Mouse (Mus musculus): ENCODE measurements at regions not wholly inside any gene's neighbourhood (a gene's known extent, or its start where the extent isn't known, plus 50 kb on each side); places are given as distances from the start of the nearest gene placed in this dataset.

DNA sequence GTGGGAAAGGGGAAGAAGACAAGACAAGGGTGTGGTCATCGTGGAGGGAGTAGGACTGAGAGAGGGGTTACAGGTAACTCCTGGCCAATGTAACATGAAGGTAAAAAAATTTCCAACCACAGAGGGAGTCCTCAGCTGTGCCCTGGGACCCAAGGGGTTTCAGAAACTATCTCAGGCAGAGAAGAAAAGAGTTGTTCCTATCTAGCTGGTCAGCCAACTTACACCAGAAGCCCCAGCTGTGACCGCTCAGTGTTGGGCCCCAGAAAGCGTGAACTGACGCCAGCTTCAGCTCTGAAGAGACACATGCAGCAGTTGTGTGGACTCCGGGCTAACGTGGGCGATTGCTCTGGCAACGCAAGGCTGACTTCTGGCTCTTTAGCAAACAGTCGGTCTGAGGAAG lies 52.2 kb downstream of the Rhob start:
- no peaks in the 10 kb centered on the region for H3K27me3 ChIP-seq (replicated peaks; ENCODE audit: control insufficient read depth, insufficient read depth, low read length)
- H3K27ac ChIP-seq (ENCODE audit: low read length): no peak overlapping the region
- no peaks in the 10 kb centered on the region for H3K9me3 ChIP-seq (ENCODE audit: control insufficient read depth, low read length)
- H3K4me3 ChIP-seq (ENCODE audit: low read length): no peak overlapping the region
- no peak overlapping the region for H3K4me2 ChIP-seq (ENCODE audit: low read depth, low read length)
- H3K4me1 ChIP-seq (ENCODE audit: control insufficient read depth, insufficient read depth, low read length): peaks cover 8% of the 10 kb centered on the region
- H3K36me3 ChIP-seq (ENCODE audit: control insufficient read depth, insufficient read depth, low read length): no peaks in the 10 kb centered on the region
- no peak for ATAC-seq
- WGBS: 83% methylated on average over 9 of the region's 9 CpGs
- H3K9ac ChIP-seq (ENCODE audit: low read depth, low read length): no peak overlapping the region

DNA sequence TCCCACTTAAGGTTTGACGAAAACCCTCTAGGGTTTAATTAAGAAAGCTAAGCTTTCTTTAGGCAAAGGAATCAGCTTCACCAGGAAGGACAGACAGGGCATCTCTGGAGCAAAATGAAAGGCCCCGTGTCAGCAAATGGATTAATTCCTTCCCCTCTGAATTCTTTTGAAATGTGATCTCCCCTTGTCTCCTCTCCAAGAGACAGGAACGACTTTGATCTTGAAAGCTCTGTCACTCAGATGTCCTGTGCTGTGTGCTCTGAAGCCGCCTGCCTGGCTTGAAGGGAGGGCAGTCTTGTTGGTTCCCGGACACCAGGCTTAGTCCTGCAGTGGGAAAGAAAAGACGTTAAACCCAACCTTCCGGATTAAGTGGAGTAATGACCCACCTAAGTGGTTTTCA lies 52.8 kb downstream of the Rhob start:
- Histone ChIP-seq H3K9me3 (ENCODE audit: control insufficient read depth, low read length) (no peaks in the 10 kb centered on the region), H3K4me3 (ENCODE audit: low read length) (no peak overlapping the region), H3K4me1 (ENCODE audit: control insufficient read depth, insufficient read depth, low read length) (peaks cover 7% of the 10 kb centered on the region), H3K27ac (ENCODE audit: low read length) (no peak overlapping the region), H3K4me2 (ENCODE audit: low read depth, low read length) (no peak overlapping the region), H3K36me3 (ENCODE audit: control insufficient read depth, insufficient read depth, low read length) (no peaks in the 10 kb centered on the region), H3K27me3 (replicated peaks; ENCODE audit: control insufficient read depth, insufficient read depth, low read length) (no peaks in the 10 kb centered on the region), H3K9ac (ENCODE audit: low read depth, low read length) (no peak overlapping the region)
- WGBS: 33% methylated on average over 7 of the region's 7 CpGs
- ATAC-seq: no peak

DNA sequence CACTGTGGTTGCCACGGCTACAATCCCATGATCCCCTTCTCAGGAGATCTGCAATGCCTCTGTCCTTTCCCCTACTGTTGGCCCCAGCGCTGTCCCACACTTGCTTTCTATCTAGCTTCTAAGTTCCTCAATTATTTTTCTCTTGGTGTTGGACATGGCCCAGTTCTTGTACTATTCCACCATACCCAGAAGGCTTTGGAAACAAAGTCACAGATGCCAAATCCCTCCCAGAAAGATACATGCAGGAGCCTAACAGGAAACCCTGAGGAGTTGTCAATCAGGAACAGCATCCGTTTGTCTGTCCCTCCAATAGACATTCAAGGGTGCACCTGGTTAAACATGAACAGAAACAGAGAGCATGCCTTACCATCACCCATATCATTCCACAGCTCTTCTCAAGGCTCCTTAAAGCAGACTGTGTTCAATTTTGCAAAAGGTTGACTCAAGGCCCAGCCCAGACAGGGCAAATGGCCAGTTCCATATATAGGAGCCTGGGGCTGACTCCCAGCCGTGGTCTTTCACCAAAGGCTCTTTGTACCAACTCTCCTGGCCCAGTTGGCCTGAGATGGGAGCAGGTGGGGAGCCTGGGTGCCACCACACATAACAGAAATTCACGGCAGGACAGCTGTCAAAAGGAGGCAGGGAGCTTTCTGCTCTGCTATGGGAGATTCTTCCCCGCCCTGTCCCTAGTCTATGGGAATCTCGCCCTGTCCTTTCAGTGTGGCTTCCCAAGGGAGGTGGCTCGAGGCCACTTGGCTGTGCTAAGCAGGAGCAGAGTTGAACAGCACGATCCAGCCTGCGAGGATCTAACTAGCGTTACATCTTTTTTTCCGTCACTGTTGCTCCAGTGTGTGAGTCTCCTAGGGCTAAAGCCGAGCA lies 54.6 kb downstream of the Rhob start:
- no peaks in the 10 kb centered on the region for H3K36me3 ChIP-seq (ENCODE audit: control insufficient read depth, insufficient read depth, low read length)
- H3K27ac ChIP-seq (ENCODE audit: low read length): no peak overlapping the region
- no peak overlapping the region for H3K4me3 ChIP-seq (ENCODE audit: low read length)
- no peak overlapping the region for H3K9ac ChIP-seq (ENCODE audit: low read depth, low read length)
- no peaks in the 10 kb centered on the region for H3K9me3 ChIP-seq (ENCODE audit: control insufficient read depth, low read length)
- WGBS: 82% methylated on average over 13 of the region's 13 CpGs
- H3K4me2 ChIP-seq (ENCODE audit: low read depth, low read length): no peak overlapping the region
- H3K4me1 ChIP-seq (ENCODE audit: control insufficient read depth, insufficient read depth, low read length): peaks cover 3% of the 10 kb centered on the region; the same call in 1 of the 2 replicates
- no peaks in the 10 kb centered on the region for H3K27me3 ChIP-seq (replicated peaks; ENCODE audit: control insufficient read depth, insufficient read depth, low read length)
- no peak for ATAC-seq

DNA sequence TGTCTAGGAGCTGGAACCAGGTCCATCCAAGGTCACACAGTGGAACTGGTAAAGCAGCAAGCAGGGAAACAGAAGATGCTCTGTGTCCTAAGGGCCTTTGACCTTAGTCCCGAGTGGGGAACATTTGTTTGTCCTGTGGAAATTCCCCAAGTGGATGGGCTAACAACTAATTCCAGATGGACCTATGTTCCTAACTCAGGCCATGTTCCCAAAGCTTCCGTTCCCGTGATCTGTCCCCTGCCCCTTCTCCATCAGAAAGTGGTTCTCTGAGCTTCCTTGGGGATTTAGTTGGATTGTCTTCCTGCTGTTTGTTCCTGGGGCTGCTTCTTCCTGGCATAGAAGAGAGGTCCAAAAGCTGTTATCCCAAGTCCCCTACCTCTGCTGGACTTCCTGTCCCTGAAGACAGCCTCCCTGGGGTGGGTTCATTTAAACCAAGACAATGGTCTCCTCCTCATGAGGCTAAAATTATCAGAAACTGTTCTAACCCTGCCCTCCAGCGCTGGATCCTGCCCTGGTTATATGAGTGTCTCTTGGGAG lies 55.8 kb downstream of the Rhob start:
- H3K27me3 ChIP-seq (replicated peaks; ENCODE audit: control insufficient read depth, insufficient read depth, low read length): no peaks in the 10 kb centered on the region
- H3K27ac ChIP-seq (ENCODE audit: low read length): no peak overlapping the region; the same call in 1 of the 2 replicates
- H3K4me1 ChIP-seq (ENCODE audit: control insufficient read depth, insufficient read depth, low read length): peaks cover 3% of the 10 kb centered on the region; the same call in 1 of the 2 replicates
- WGBS: 69% methylated on average over 4 of the region's 4 CpGs
- no peaks in the 10 kb centered on the region for H3K36me3 ChIP-seq (ENCODE audit: control insufficient read depth, insufficient read depth, low read length)
- H3K9ac ChIP-seq (ENCODE audit: low read depth, low read length): no peak overlapping the region
- no peak for ATAC-seq
- no peaks in the 10 kb centered on the region for H3K9me3 ChIP-seq (ENCODE audit: control insufficient read depth, low read length)
- H3K4me2 ChIP-seq (ENCODE audit: low read depth, low read length): no peak overlapping the region
- no peak overlapping the region for H3K4me3 ChIP-seq (ENCODE audit: low read length)

DNA sequence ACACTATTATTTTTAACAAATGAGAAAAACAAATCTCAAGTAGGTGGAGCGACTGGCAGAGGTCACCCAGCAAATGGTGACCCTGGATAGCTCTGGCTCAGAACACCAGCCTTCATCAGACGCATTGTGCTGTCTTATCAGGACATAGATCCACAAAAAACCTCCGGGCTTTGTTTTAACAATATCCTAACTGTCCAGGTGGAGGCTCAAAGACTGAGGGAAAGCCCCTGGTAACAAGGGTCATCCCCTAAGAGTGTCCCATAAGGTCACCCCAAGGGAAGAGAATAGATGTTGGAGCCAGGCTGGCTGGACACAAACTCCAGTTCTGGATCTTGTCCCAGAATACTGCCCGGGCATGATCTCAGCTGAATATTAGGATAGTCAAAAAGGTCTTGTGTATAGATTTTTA lies 56.6 kb downstream of the Rhob start:
- ATAC-seq: peak; percentile 52; the same call in 1 of the 2 replicates
- no peak overlapping the region for H3K4me2 ChIP-seq (ENCODE audit: low read depth, low read length)
- no peak overlapping the region for H3K27ac ChIP-seq (ENCODE audit: low read length)
- H3K4me1 ChIP-seq (ENCODE audit: control insufficient read depth, insufficient read depth, low read length): peaks cover 3% of the 10 kb centered on the region; the same call in 1 of the 2 replicates
- H3K27me3 ChIP-seq (replicated peaks; ENCODE audit: control insufficient read depth, insufficient read depth, low read length): no peaks in the 10 kb centered on the region
- H3K9me3 ChIP-seq (ENCODE audit: control insufficient read depth, low read length): no peaks in the 10 kb centered on the region
- no peaks in the 10 kb centered on the region for H3K36me3 ChIP-seq (ENCODE audit: control insufficient read depth, insufficient read depth, low read length)
- no peak overlapping the region for H3K9ac ChIP-seq (ENCODE audit: low read depth, low read length)
- 70% methylated on average over 4 of the region's 4 CpGs for WGBS
- H3K4me3 ChIP-seq (ENCODE audit: low read length): no peak overlapping the region

DNA sequence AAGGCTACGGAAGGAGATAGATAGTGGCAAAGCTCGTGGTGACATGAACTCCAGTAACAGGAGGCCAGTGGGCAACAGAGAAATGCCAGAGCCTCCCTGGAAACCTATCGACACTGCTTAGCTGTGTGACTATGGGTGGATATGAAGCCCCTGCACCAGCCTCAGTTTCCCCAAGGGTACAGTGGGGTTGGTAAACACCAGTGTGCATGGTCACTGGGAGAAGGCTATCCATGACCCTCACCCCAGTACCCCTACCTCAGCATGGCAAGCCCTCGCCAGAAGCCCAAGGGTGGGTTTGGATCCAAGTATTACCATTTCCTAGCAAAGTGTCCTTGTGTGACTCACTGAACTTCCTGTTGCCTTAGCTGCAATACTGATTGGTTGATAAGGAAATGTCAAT lies 58.5 kb downstream of the Rhob start:
- Histone ChIP-seq H3K9me3 (ENCODE audit: control insufficient read depth, low read length) (no peaks in the 10 kb centered on the region), H3K4me2 (ENCODE audit: low read depth, low read length) (no peak overlapping the region), H3K27ac (ENCODE audit: low read length) (no peak overlapping the region), H3K4me3 (ENCODE audit: low read length) (no peak overlapping the region), H3K4me1 (ENCODE audit: control insufficient read depth, insufficient read depth, low read length) (peaks cover 10% of the 10 kb centered on the region; the same call in 1 of the 2 replicates), H3K27me3 (replicated peaks; ENCODE audit: control insufficient read depth, insufficient read depth, low read length) (no peaks in the 10 kb centered on the region), H3K9ac (ENCODE audit: low read depth, low read length) (no peak overlapping the region), H3K36me3 (ENCODE audit: control insufficient read depth, insufficient read depth, low read length) (no peaks in the 10 kb centered on the region)
- 87% methylated on average over 4 of the region's 4 CpGs for WGBS
- ATAC-seq: no peak

DNA sequence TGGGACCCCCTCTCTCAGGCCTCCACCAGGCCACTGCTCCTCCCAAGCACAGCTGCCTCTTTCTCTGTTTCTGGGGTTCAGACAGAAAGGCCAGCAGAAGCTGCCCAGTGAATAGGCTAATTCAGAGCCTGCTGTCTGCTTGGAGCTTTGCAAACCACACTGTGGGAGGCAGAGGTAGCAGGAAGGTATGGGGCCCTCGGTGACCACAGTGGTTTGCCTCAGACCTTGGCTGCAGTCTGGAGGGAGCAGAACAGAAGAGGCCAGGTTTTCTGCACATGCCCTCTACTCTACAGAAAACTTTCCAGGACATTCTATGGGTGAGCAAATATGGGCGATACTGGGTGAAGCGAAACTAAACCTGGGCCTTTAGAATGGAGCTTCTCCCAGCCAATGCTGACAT lies 59.4 kb downstream of the Rhob start:
- ATAC-seq: no peak
- Histone ChIP-seq H3K9ac (ENCODE audit: low read depth, low read length) (no peak overlapping the region), H3K36me3 (ENCODE audit: control insufficient read depth, insufficient read depth, low read length) (no peaks in the 10 kb centered on the region), H3K4me1 (ENCODE audit: control insufficient read depth, insufficient read depth, low read length) (peaks cover 11% of the 10 kb centered on the region; the same call in 1 of the 2 replicates), H3K27ac (ENCODE audit: low read length) (no peak overlapping the region), H3K4me3 (ENCODE audit: low read length) (no peak overlapping the region), H3K27me3 (replicated peaks; ENCODE audit: control insufficient read depth, insufficient read depth, low read length) (no peaks in the 10 kb centered on the region), H3K9me3 (ENCODE audit: control insufficient read depth, low read length) (no peaks in the 10 kb centered on the region), H3K4me2 (ENCODE audit: low read depth, low read length) (no peak overlapping the region)
- 87% methylated on average over 3 of the region's 3 CpGs for WGBS

DNA sequence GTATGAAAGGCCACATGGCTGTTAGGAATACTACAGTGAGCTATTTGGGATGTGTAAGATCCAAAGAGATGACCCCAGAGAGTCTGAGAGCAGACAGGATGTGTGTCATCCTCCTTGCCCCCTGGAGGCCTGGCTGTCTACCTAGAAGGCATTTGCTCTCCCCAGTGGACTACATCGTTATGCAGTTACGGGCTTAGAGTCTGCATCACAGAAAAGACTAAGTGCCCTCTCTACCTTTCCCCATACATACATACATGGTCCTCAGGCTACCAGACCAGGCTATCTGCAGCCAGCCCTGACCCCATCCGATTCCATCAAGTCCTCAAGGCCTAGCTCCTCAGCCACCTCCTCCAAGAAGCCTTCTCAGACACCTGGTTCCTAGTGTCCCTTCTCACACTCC lies 59.9 kb downstream of the Rhob start:
- 82% methylated on average over 3 of the region's 3 CpGs for WGBS
- no peaks in the 10 kb centered on the region for H3K9me3 ChIP-seq (ENCODE audit: control insufficient read depth, low read length)
- no peak overlapping the region for H3K9ac ChIP-seq (ENCODE audit: low read depth, low read length)
- H3K4me3 ChIP-seq (ENCODE audit: low read length): no peak overlapping the region
- ATAC-seq: no peak
- no peaks in the 10 kb centered on the region for H3K27me3 ChIP-seq (replicated peaks; ENCODE audit: control insufficient read depth, insufficient read depth, low read length)
- no peak overlapping the region for H3K4me2 ChIP-seq (ENCODE audit: low read depth, low read length)
- H3K27ac ChIP-seq (ENCODE audit: low read length): no peak overlapping the region
- no peaks in the 10 kb centered on the region for H3K36me3 ChIP-seq (ENCODE audit: control insufficient read depth, insufficient read depth, low read length)
- peaks cover 11% of the 10 kb centered on the region; the same call in 1 of the 2 replicates for H3K4me1 ChIP-seq (ENCODE audit: control insufficient read depth, insufficient read depth, low read length)

DNA sequence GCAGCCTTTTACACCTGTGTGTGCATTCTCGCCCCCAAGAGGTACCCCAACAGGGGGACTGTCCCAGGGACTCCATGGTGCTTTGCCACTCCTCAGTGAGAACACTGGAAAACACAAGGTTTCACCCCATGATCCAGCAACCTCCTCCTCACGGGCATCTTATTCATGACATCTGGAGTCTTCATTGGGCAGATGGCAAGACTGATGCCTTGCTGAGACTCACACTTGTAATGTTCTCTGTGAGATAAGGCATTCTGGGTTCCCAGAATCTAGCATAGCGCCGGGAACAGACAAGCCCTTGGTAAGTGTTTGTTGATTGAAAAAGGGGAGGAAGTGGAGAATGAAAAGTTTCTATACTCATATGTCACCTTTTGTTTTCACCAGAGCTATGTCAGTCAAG lies 60.3 kb downstream of the Rhob start:
- WGBS: 77% methylated on average over 4 of the region's 4 CpGs
- Histone ChIP-seq H3K9me3 (ENCODE audit: control insufficient read depth, low read length) (no peaks in the 10 kb centered on the region), H3K36me3 (ENCODE audit: control insufficient read depth, insufficient read depth, low read length) (no peaks in the 10 kb centered on the region), H3K27ac (ENCODE audit: low read length) (no peak overlapping the region), H3K27me3 (replicated peaks; ENCODE audit: control insufficient read depth, insufficient read depth, low read length) (no peaks in the 10 kb centered on the region), H3K4me1 (ENCODE audit: control insufficient read depth, insufficient read depth, low read length) (peaks cover 11% of the 10 kb centered on the region; the same call in 1 of the 2 replicates), H3K4me3 (ENCODE audit: low read length) (no peak overlapping the region), H3K9ac (ENCODE audit: low read depth, low read length) (no peak overlapping the region), H3K4me2 (ENCODE audit: low read depth, low read length) (no peak overlapping the region)
- ATAC-seq: no peak
